Mouse (Mus musculus): ENCODE measurements around the gene Hist1h2ao.
"Not testable (repeated sequence)": the region's sequence is repeated elsewhere in the genome, so short reads cannot be mapped to it uniquely, and the experiment has no call there.

The Hist1h2ao gene

GRCm38 (mm10) chr13:21810073-21810472 is at the start of gene Hist1h2ao, which contains the start of gene Hist1h2bq:
Gene Hist1h2ao, plus strand, starts transcription at chr13:21810465.
Gene Hist1h2bq, minus strand, starts transcription at chr13:21810197.
- not testable (repeated sequence) for DNase-seq (ENCODE audit: low read depth)

DNA sequence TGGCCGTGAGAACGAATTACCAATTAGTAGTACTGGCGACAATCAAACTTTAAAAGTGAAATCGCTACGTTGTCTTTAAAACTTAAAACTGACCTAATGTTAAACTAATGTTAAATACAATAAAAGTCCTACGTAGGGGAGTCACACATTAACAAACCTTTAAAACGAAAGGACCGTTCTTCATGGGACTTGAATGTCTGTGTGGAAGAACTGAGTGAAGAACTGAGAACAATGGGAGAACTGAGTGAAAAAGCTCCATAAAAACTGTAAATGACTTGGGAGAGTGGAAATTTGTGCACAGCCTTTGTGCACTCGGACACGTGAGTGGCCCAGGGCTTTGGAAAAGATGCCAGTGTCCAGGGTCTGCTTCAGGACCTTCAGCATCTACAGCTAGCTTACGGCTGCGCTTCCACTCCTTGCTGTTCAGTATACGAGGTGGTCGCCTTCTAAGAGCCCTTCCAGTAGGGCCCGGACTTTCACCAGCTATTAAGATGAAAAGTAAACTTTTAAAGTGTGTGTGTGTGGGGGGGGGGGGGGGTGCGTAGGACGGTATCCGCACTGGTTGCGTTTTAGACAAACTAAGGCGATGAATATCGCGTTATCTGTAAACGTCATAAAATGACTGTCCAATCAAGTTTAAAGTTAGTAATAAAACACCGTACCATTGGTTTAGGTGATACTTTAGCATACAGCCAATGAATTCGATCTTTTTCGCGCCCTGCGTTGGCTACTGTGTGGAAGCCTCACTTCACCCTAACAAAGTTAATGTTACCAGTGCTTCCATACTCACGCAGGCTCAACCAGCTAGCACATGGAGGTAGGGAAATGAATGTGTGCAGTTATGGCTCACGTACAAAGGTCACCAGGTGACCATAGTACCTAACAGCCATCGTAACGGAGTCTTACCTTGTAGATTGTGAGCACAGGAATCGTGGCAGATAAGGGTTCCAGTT is 31.2 kb upstream of the Hist1h2ao start:
- DNase-seq (ENCODE audit: low read depth), result peak; percentile 95

DNA sequence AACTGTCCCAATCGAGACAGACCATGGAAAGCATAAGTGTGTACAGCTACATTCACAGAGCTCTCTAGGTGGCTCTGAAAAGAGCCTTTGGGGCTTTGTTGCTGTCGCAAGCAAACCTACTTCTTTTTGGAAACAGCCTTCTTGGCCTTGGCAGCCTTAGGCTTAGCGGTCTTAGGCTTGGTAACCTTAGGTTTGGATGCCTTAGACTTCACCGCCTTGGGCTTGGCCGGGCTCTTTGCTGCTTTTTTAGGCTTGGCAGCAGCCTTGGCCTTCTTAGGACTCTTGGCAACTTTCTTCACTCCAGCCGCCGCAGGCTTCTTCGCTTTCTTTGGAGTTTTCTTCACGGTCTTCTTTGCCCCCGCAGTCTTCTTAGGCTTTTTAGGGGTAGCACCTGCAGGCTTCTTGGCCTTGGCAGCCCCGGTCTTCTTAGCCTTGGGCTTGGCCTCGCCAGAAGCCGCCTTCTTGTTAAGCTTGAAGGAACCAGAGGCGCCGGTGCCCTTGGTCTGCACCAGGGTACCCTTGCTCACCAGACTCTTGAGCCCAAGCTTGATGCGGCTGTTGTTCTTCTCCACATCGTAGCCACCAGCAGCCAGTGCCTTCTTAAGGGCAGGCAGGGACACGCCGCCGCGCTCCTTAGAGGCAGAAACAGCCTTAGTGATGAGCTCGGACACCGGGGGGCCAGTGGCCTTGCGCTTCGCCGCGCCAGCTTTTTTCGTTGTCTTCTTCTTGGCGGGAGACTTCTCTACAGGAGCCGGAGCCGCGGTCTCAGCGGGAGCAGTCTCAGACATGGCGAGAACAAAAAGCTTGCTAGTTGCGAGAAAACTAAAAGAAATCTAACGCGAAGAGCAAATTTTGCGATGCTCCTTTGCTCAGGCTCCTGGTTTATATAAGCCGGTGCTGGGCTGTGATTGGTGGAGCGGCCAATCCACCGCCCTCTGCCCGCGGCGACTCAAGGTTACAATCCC is 30.2 kb upstream of the Hist1h2ao start, which contains the start of gene Hist1h1b:
Hist1h1b (minus strand) TSS at position 859 of the 965 bp plus-strand sequence.
- peak; percentile 52 for DNase-seq (ENCODE audit: low read depth)

GRCm38 (mm10) chr13:21781021-21781555 is 29.2 kb upstream of the Hist1h2ao start:
- no peak for DNase-seq (ENCODE audit: low read depth)

GRCm38 (mm10) chr13:21781639-21782038 is 28.6 kb upstream of the Hist1h2ao start:
- DNase-seq (ENCODE audit: low read depth), result no peak

GRCm38 (mm10) chr13:21782361-21783254 is 27.7 kb upstream of the Hist1h2ao start:
- DNase-seq (ENCODE audit: low read depth), result peak; percentile 66

GRCm38 (mm10) chr13:21783255-21783617 is 27.0 kb upstream of the Hist1h2ao start, which contains the start of gene Hist1h3i:
Gene Hist1h3i, minus strand, starts transcription at chr13:21783370.
- DNase-seq (ENCODE audit: low read depth), result peak; percentile 91

- DNase-seq (ENCODE audit: low read depth), result peak; percentile 80
Measured at GRCm38 (mm10) chr13:21783734-21784161, 26.5 kb upstream of the Hist1h2ao start.

DNA sequence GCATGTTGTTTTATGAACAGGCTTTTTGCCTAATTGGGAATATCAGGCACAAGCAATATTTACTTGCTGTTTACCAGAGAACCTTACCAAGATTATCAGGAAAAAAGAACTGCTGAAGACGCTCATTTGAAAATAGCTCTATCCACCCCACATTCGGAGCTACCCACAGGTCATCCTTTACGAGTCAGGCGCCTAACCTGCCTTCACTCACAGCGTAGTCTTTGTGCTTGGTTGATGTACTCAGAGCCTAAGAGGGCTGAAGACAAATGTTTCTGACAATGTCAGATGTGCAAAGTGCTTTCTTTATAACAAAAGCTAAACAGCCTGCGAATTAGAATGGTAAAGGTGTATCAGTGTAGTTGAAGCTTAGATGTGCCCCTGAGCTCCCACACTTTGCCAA is 26.0 kb upstream of the Hist1h2ao start:
- DNase-seq (ENCODE audit: low read depth), result no peak

DNA sequence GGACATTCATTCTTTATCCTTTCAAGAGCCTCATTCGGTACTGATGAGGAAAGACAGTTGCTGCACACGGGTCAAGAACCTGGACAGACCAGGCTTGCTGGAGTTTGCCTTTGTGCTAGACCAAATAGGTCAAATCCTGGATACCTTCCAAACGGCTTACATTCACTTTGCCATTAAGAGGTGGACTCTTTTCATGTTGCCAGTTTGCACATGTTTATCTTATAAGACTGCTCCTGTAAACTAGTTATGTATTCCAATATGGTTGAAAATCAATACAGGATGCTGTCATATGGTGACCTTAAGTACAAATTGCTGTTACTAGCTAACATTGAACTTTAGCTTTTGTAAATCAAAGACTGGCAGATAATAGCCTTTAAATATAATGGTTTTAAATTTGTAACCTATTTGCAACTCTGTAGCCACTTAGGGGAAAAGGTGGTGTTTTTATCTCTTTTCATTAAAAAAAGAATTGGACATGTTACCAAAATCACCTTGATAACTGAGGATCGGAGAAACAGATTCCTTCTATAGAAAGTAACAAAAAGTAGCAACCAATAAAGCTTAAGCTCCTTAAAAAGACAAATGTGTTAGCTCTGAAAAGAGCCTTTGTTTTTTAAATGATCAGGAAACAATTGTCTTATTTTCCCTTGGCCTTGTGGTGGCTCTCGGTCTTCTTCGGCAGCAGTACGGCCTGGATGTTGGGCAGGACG is 23.9 kb upstream of the Hist1h2ao start:
- peak; percentile 54 for DNase-seq (ENCODE audit: low read depth)

DNA sequence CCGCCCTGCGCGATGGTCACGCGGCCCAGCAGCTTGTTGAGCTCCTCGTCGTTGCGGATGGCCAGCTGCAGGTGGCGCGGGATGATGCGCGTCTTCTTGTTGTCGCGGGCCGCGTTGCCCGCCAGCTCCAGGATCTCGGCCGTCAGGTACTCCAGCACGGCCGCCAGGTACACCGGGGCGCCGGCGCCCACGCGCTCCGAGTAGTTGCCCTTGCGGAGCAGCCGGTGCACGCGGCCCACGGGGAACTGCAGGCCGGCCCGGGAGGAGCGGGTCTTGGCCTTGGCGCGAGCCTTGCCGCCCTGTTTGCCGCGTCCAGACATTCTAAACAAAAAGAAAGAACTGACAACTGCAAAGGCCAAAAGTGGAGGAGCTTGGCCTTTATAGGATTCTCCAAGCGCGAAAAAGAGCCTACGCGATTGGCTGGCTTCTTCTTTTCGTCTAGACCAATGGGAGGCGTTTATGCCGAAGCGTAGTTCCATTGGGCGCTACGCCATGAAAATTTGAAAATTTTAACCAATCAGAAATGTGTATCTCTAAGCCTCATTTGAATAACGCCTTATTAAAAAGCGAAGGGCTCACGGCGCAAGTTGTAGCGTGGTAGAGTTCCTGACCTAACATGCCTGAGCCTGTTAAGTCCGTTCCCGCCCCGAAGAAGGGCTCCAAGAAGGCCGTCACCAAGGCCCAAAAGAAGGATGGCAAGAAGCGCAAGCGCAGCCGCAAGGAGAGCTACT is 23.2 kb upstream of the Hist1h2ao start, which contains the start of the genes Hist1h2an and Hist1h2bp:
Hist1h2an (minus strand) TSS at position 320 of the 731 bp plus-strand sequence.
Hist1h2bp (plus strand) TSS at position 563 of the 731 bp plus-strand sequence.
- DNase-seq (ENCODE audit: low read depth), result peak; percentile 95

- DNase-seq (ENCODE audit: low read depth), result peak; percentile 34
Measured at GRCm38 (mm10) chr13:21787760-21788593, 22.3 kb upstream of the Hist1h2ao start.

DNA sequence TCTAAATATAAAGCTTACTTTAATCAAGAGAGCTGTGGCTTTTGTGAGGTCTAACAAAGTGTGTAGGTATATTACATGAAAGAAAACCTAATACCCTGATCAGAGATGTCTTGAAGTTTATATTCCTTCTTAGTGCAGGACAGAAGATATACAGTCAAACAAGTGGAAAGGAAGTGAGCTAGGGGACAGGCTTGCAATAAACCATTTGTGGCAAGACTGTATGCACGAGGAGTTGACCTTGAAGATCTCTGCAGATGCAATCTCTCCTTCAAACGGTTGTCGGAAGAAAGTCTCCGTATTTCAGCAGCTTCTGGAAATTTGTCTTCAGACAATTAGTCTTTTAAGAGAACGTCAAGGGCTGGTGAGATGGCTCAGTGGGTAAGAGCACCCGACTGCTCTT is 20.3 kb upstream of the Hist1h2ao start:
- no peak for DNase-seq (ENCODE audit: low read depth)

- DNase-seq (ENCODE audit: low read depth), result no peak
Measured at GRCm38 (mm10) chr13:21790601-21791283, 19.5 kb upstream of the Hist1h2ao start.

- no peak for DNase-seq (ENCODE audit: low read depth)
Measured at GRCm38 (mm10) chr13:21795584-21795983, 14.7 kb upstream of the Hist1h2ao start.

GRCm38 (mm10) chr13:21797163-21797562 is 13.1 kb upstream of the Hist1h2ao start:
- DNase-seq (ENCODE audit: low read depth), result not testable (repeated sequence)

GRCm38 (mm10) chr13:21803058-21803457 is 7.2 kb upstream of the Hist1h2ao start:
- DNase-seq (ENCODE audit: low read depth), result not testable (repeated sequence)

- DNase-seq (ENCODE audit: low read depth), result not testable (repeated sequence)
Measured at GRCm38 (mm10) chr13:21811074-21811473, 809 bp downstream of the Hist1h2ao start.
